Mouse (Mus musculus) T-helper 17 cell (primary cell): ENCODE measurements around the gene Vstm5.

Experiments used
- in situ Hi-C, 2 experiments: fragments of 300-600 bp; cut with MboI, MseI; formaldehyde crosslinking; loops; 1 replicate in 1 of 2; 2 replicates in 1 of 2; pipeline ENCODE4 v1.15.1; 2025; ENCODE audit warnings: high pct_unique_total_duplicates in 2 of 2

Vstm5 gene

GRCm38 (mm10) chr9:15307257-15307656 is 68.4 kb downstream of the Vstm5 start:
- in situ Hi-C loops, result loop anchor here in 1 of 2 experiments (10.0 kb wide), 1 partner anchor 1032 kb away; the partner anchor contains the start of gene Sesn3

GRCm38 (mm10) chr9:15308254-15308653 is 69.4 kb downstream of the Vstm5 start:
- in situ Hi-C loops, result loop anchor here in 1 of 2 experiments (10.0 kb wide), 1 partner anchor 1033 kb away; the partner anchor contains the start of gene Sesn3
